Mouse (Mus musculus): ENCODE measurements around the gene Tecta. TPM values are rescaled to one million over a fixed set of nuclear protein-coding genes. Genes with fewer than 3 reads are reported as not detected.

Tecta gene
- polyA plus RNA-seq, 1 experiment from 2014 or later = 0.04 TPM

GRCm38 (mm10) chr9:42371670-42372368 lies 27.9 kb downstream of the Tecta start:
- no peaks in the 10 kb centered on the region for H3K4me1 ChIP-seq (replicated peaks; ENCODE audit: control insufficient read depth, insufficient read depth, low read length)
- no peak for ATAC-seq (ENCODE audit: low read depth)
- H3K27me3 ChIP-seq (ENCODE audit: control insufficient read depth, insufficient read depth, low read depth, low read length) = no peaks in the 10 kb centered on the region
- WGBS = 61% methylated on average over 6 of the region's 6 CpGs
- H3K4me2 ChIP-seq (ENCODE audit: low read depth, low read length) = no peak overlapping the region
- no peaks in the 10 kb centered on the region for H3K9me3 ChIP-seq (ENCODE audit: control insufficient read depth, low read length)
- H3K4me3 ChIP-seq (ENCODE audit: low read length) = no peak overlapping the region
- no peak overlapping the region for H3K9ac ChIP-seq (ENCODE audit: low read length)
- H3K27ac ChIP-seq (ENCODE audit: low read length) = no peak overlapping the region
- no peaks in the 10 kb centered on the region for H3K36me3 ChIP-seq (ENCODE audit: control insufficient read depth, insufficient read depth, low read length)

GRCm38 (mm10) chr9:42357585-42357984 lies 42.1 kb downstream of the Tecta start:
- Histone ChIP-seq H3K27me3 (ENCODE audit: control insufficient read depth, insufficient read depth, low read depth, low read length) (no peaks in the 10 kb centered on the region), H3K4me2 (ENCODE audit: low read depth, low read length) (no peak overlapping the region), H3K36me3 (ENCODE audit: control insufficient read depth, insufficient read depth, low read length) (no peaks in the 10 kb centered on the region), H3K9ac (ENCODE audit: low read length) (no peak overlapping the region), H3K4me3 (ENCODE audit: low read length) (no peak overlapping the region), H3K4me1 (replicated peaks; ENCODE audit: control insufficient read depth, insufficient read depth, low read length) (no peaks in the 10 kb centered on the region), H3K9me3 (ENCODE audit: control insufficient read depth, low read length) (no peaks in the 10 kb centered on the region), H3K27ac (ENCODE audit: low read length) (no peak overlapping the region)
- ATAC-seq (ENCODE audit: low read depth) = no peak
- 83% methylated on average over 4 of the region's 4 CpGs for WGBS

GRCm38 (mm10) chr9:42354871-42355270 lies 44.9 kb downstream of the Tecta start:
- Histone ChIP-seq H3K4me1 (replicated peaks; ENCODE audit: control insufficient read depth, insufficient read depth, low read length) (no peaks in the 10 kb centered on the region), H3K4me2 (ENCODE audit: low read depth, low read length) (no peak overlapping the region), H3K27ac (ENCODE audit: low read length) (no peak overlapping the region), H3K4me3 (ENCODE audit: low read length) (no peak overlapping the region), H3K9ac (ENCODE audit: low read length) (no peak overlapping the region), H3K36me3 (ENCODE audit: control insufficient read depth, insufficient read depth, low read length) (no peaks in the 10 kb centered on the region), H3K9me3 (ENCODE audit: control insufficient read depth, low read length) (no peaks in the 10 kb centered on the region), H3K27me3 (ENCODE audit: control insufficient read depth, insufficient read depth, low read depth, low read length) (no peaks in the 10 kb centered on the region)
- 78% methylated on average over 1 of the region's 1 CpGs for WGBS
- no peak for ATAC-seq (ENCODE audit: low read depth)

- no peaks in the 10 kb centered on the region for H3K36me3 ChIP-seq (ENCODE audit: control insufficient read depth, insufficient read depth, low read length)
- H3K9ac ChIP-seq (ENCODE audit: low read length) = no peak overlapping the region
- no peaks in the 10 kb centered on the region for H3K4me1 ChIP-seq (replicated peaks; ENCODE audit: control insufficient read depth, insufficient read depth, low read length)
- no peaks in the 10 kb centered on the region for H3K27me3 ChIP-seq (ENCODE audit: control insufficient read depth, insufficient read depth, low read depth, low read length)
- 30% methylated on average over 7 of the region's 7 CpGs for WGBS
- H3K27ac ChIP-seq (ENCODE audit: low read length) = no peak overlapping the region
- no peaks in the 10 kb centered on the region for H3K9me3 ChIP-seq (ENCODE audit: control insufficient read depth, low read length)
- no peak overlapping the region for H3K4me3 ChIP-seq (ENCODE audit: low read length)
- no peak for ATAC-seq (ENCODE audit: low read depth)
- H3K4me2 ChIP-seq (ENCODE audit: low read depth, low read length) = no peak overlapping the region
These were observed 49.9 kb downstream of the Tecta start for GRCm38 (mm10) chr9:42349791-42350190.

GRCm38 (mm10) chr9:42346297-42346696 lies 53.4 kb downstream of the Tecta start:
- Histone ChIP-seq H3K4me3 (ENCODE audit: low read length) (no peak overlapping the region), H3K27me3 (ENCODE audit: control insufficient read depth, insufficient read depth, low read depth, low read length) (no peaks in the 10 kb centered on the region), H3K4me2 (ENCODE audit: low read depth, low read length) (no peak overlapping the region), H3K9me3 (ENCODE audit: control insufficient read depth, low read length) (no peaks in the 10 kb centered on the region), H3K4me1 (replicated peaks; ENCODE audit: control insufficient read depth, insufficient read depth, low read length) (no peaks in the 10 kb centered on the region), H3K27ac (ENCODE audit: low read length) (no peak overlapping the region), H3K36me3 (ENCODE audit: control insufficient read depth, insufficient read depth, low read length) (no peaks in the 10 kb centered on the region), H3K9ac (ENCODE audit: low read length) (no peak overlapping the region)
- no peak for ATAC-seq (ENCODE audit: low read depth)

GRCm38 (mm10) chr9:42339151-42339550 lies 60.6 kb downstream of the Tecta start:
- Histone ChIP-seq H3K4me2 (ENCODE audit: low read depth, low read length) (no peak overlapping the region), H3K4me1 (replicated peaks; ENCODE audit: control insufficient read depth, insufficient read depth, low read length) (no peaks in the 10 kb centered on the region), H3K9me3 (ENCODE audit: control insufficient read depth, low read length) (no peaks in the 10 kb centered on the region), H3K9ac (ENCODE audit: low read length) (no peak overlapping the region), H3K4me3 (ENCODE audit: low read length) (no peak overlapping the region), H3K27ac (ENCODE audit: low read length) (no peak overlapping the region), H3K36me3 (ENCODE audit: control insufficient read depth, insufficient read depth, low read length) (no peaks in the 10 kb centered on the region), H3K27me3 (ENCODE audit: control insufficient read depth, insufficient read depth, low read depth, low read length) (no peaks in the 10 kb centered on the region)
- 33% methylated on average over 4 of the region's 4 CpGs for whole genome bisulfite sequencing
- ATAC-seq (ENCODE audit: low read depth) = no peak

- no peak overlapping the region for H3K9ac ChIP-seq (ENCODE audit: low read length)
- 72% methylated on average over 13 of the region's 13 CpGs for WGBS
- H3K4me1 ChIP-seq (replicated peaks; ENCODE audit: control insufficient read depth, insufficient read depth, low read length) = no peaks in the 10 kb centered on the region
- no peak for ATAC-seq (ENCODE audit: low read depth)
- H3K27me3 ChIP-seq (ENCODE audit: control insufficient read depth, insufficient read depth, low read depth, low read length) = no peaks in the 10 kb centered on the region
- H3K27ac ChIP-seq (ENCODE audit: low read length) = no peak overlapping the region
- no peak overlapping the region for H3K4me2 ChIP-seq (ENCODE audit: low read depth, low read length)
- no peaks in the 10 kb centered on the region for H3K9me3 ChIP-seq (ENCODE audit: control insufficient read depth, low read length)
- no peak overlapping the region for H3K4me3 ChIP-seq (ENCODE audit: low read length)
- no peaks in the 10 kb centered on the region for H3K36me3 ChIP-seq (ENCODE audit: control insufficient read depth, insufficient read depth, low read length)
These were observed 62.7 kb downstream of the Tecta start for GRCm38 (mm10) chr9:42337026-42337425.

- ATAC-seq (ENCODE audit: low read depth) = no peak
- Histone ChIP-seq H3K27me3 (ENCODE audit: control insufficient read depth, insufficient read depth, low read depth, low read length) (no peaks in the 10 kb centered on the region), H3K9ac (ENCODE audit: low read length) (no peak overlapping the region), H3K27ac (ENCODE audit: low read length) (no peak overlapping the region), H3K4me1 (replicated peaks; ENCODE audit: control insufficient read depth, insufficient read depth, low read length) (no peaks in the 10 kb centered on the region), H3K4me2 (ENCODE audit: low read depth, low read length) (no peak overlapping the region), H3K4me3 (ENCODE audit: low read length) (no peak overlapping the region), H3K36me3 (ENCODE audit: control insufficient read depth, insufficient read depth, low read length) (no peaks in the 10 kb centered on the region), H3K9me3 (ENCODE audit: control insufficient read depth, low read length) (no peaks in the 10 kb centered on the region)
- 71% methylated on average over 1 of the region's 1 CpGs for WGBS
These were observed 63.2 kb downstream of the Tecta start for GRCm38 (mm10) chr9:42336575-42336974.

- H3K27ac ChIP-seq (ENCODE audit: low read length) = no peak overlapping the region
- H3K36me3 ChIP-seq (ENCODE audit: control insufficient read depth, insufficient read depth, low read length) = no peaks in the 10 kb centered on the region
- 83% methylated on average over 3 of the region's 3 CpGs for WGBS
- no peak overlapping the region for H3K9ac ChIP-seq (ENCODE audit: low read length)
- no peak overlapping the region for H3K4me2 ChIP-seq (ENCODE audit: low read depth, low read length)
- no peaks in the 10 kb centered on the region for H3K9me3 ChIP-seq (ENCODE audit: control insufficient read depth, low read length)
- H3K4me3 ChIP-seq (ENCODE audit: low read length) = no peak overlapping the region
- ATAC-seq (ENCODE audit: low read depth) = no peak
- H3K4me1 ChIP-seq (replicated peaks; ENCODE audit: control insufficient read depth, insufficient read depth, low read length) = no peaks in the 10 kb centered on the region
- no peaks in the 10 kb centered on the region for H3K27me3 ChIP-seq (ENCODE audit: control insufficient read depth, insufficient read depth, low read depth, low read length)
These were observed 64.8 kb downstream of the Tecta start for GRCm38 (mm10) chr9:42334885-42335284.

GRCm38 (mm10) chr9:42332692-42333091 lies 67.0 kb downstream of the Tecta start:
- no peak for ATAC-seq (ENCODE audit: low read depth)
- H3K4me2 ChIP-seq (ENCODE audit: low read depth, low read length) = no peak overlapping the region
- 53% methylated on average over 12 of the region's 12 CpGs for WGBS
- H3K36me3 ChIP-seq (ENCODE audit: control insufficient read depth, insufficient read depth, low read length) = no peaks in the 10 kb centered on the region
- H3K27ac ChIP-seq (ENCODE audit: low read length) = no peak overlapping the region
- no peaks in the 10 kb centered on the region for H3K4me1 ChIP-seq (replicated peaks; ENCODE audit: control insufficient read depth, insufficient read depth, low read length)
- no peak overlapping the region for H3K4me3 ChIP-seq (ENCODE audit: low read length)
- no peaks in the 10 kb centered on the region for H3K27me3 ChIP-seq (ENCODE audit: control insufficient read depth, insufficient read depth, low read depth, low read length)
- H3K9ac ChIP-seq (ENCODE audit: low read length) = no peak overlapping the region
- H3K9me3 ChIP-seq (ENCODE audit: control insufficient read depth, low read length) = no peaks in the 10 kb centered on the region

All from lung, embryonic 16.5 days (tissue).